Mouse (Mus musculus): Measurements from ENCODE around the gene Ppp6r1. TPM values are rescaled to one million over a fixed set of nuclear protein-coding genes. Genes with fewer than 3 reads are reported as not detected.

Ppp6r1 gene
- 60.2 and 68.9 TPM in 2 replicates for polyA plus RNA-seq (2012; rRNA removed)

GRCm38 (mm10) chr7:4658912-4659551 lies at the start of gene Ppp6r1:
Ppp6r1 (minus strand) TSS chr7:4659019.

GRCm38 (mm10) chr7:4690387-4690786 lies 31.6 kb upstream of the Ppp6r1 start, which contains the start of gene Brsk1:
Brsk1 (plus strand) TSS chr7:4690604.

GRCm38 (mm10) chr7:4684632-4685417 lies 26.0 kb upstream of the Ppp6r1 start, which contains the start of gene Hspbp1:
Hspbp1 (minus strand) TSS chr7:4685068.

GRCm38 (mm10) chr7:4631031-4631430 lies 27.8 kb downstream of the Ppp6r1 start, which contains the start of gene Tmem86b:
Tmem86b (minus strand) TSS chr7:4631422.

GRCm38 (mm10) chr7:4603873-4604272 lies 54.9 kb downstream of the Ppp6r1 start, which contains the start of gene Ptprh:
Ptprh (minus strand) TSS chr7:4604041.

Other genes starting within 250 kb of the Ppp6r1 start
- 12.7 and 16.0 TPM in 2 replicates for gene Rdh13, start 213.4 kb downstream of the Ppp6r1 start, polyA plus RNA-seq (2012; rRNA removed)
- 26.8 and 36.5 TPM in 2 replicates for gene Eps8l1, start 198.3 kb downstream of the Ppp6r1 start, polyA plus RNA-seq (2012; rRNA removed)
- 50.5 and 87.0 TPM in 2 replicates for gene Ppp1r12c, start 157.3 kb downstream of the Ppp6r1 start, polyA plus RNA-seq (2012; rRNA removed)
- gene Tnnt1, start 142.6 kb downstream of the Ppp6r1 start, polyA plus RNA-seq (2012; rRNA removed) = 0.67 and 1.7 TPM in 2 replicates
- gene Tnni3, start 134.8 kb downstream of the Ppp6r1 start, polyA plus RNA-seq (2012; rRNA removed) = 323 and 819 TPM in 2 replicates
- 2.5 and 2.6 TPM in 2 replicates for gene Dnaaf3, start 126.6 kb downstream of the Ppp6r1 start, polyA plus RNA-seq (2012; rRNA removed)
- 3.7 and 3.8 TPM in 2 replicates for gene Syt5, start 111.5 kb downstream of the Ppp6r1 start, polyA plus RNA-seq (2012; rRNA removed)
- 7.3 and 7.4 TPM in 2 replicates for gene Ptprh, start 55.0 kb downstream of the Ppp6r1 start, polyA plus RNA-seq (2012; rRNA removed)
- gene Tmem86b, start 27.6 kb downstream of the Ppp6r1 start, polyA plus RNA-seq (2012; rRNA removed) = 5.9 and 8.5 TPM in 2 replicates
- gene Hspbp1, start 26.0 kb upstream of the Ppp6r1 start, polyA plus RNA-seq (2012; rRNA removed) = 29.1 and 32.0 TPM in 2 replicates
- 2.5 and 3.5 TPM in 2 replicates for gene Brsk1, start 31.6 kb upstream of the Ppp6r1 start, polyA plus RNA-seq (2012; rRNA removed)
- gene Tmem150b, start 66.2 kb upstream of the Ppp6r1 start, polyA plus RNA-seq (2012; rRNA removed) = 15.3 and 16.5 TPM in 2 replicates
- gene Kmt5c, start 81.1 kb upstream of the Ppp6r1 start, polyA plus RNA-seq (2012; rRNA removed) = 98.9 and 123 TPM in 2 replicates
- gene Cox6b2, start 94.1 kb upstream of the Ppp6r1 start, polyA plus RNA-seq (2012; rRNA removed) = 7.0 and 10.5 TPM in 2 replicates
- not detected in 2 replicates for gene Fam71e2, start 112.3 kb upstream of the Ppp6r1 start, polyA plus RNA-seq (2012; rRNA removed)
- 0.12 and 0.42 TPM in 2 replicates for gene Il11, start 123.8 kb upstream of the Ppp6r1 start, polyA plus RNA-seq (2012; rRNA removed)
- not detected in 2 replicates for gene Tmem190, start 123.9 kb upstream of the Ppp6r1 start, polyA plus RNA-seq (2012; rRNA removed)
- 157 and 379 TPM in 2 replicates for gene Tmem238, start 130.6 kb upstream of the Ppp6r1 start, polyA plus RNA-seq (2012; rRNA removed)
- gene Rpl28, start 133.9 kb upstream of the Ppp6r1 start, polyA plus RNA-seq (2012; rRNA removed) = 174 and 224 TPM in 2 replicates
- 106 and 114 TPM in 2 replicates for gene Ube2s, start 153.6 kb upstream of the Ppp6r1 start, polyA plus RNA-seq (2012; rRNA removed)
- 0.68 and 1.5 TPM in 2 replicates for gene Shisa7, start 185.7 kb upstream of the Ppp6r1 start, polyA plus RNA-seq (2012; rRNA removed)
- 17.4 and 25.7 TPM in 2 replicates for gene Isoc2b, start 211.2 kb upstream of the Ppp6r1 start, polyA plus RNA-seq (2012; rRNA removed)
- 12.8 and 15.9 TPM in 2 replicates for gene Isoc2a, start 218.1 kb upstream of the Ppp6r1 start, polyA plus RNA-seq (2012; rRNA removed)
- gene Gm36210, start 247.5 kb upstream of the Ppp6r1 start, polyA plus RNA-seq (2012; rRNA removed) = 0.05 TPM in 1 of 2 replicates, not detected in the other